Mouse (Mus musculus) midbrain, embryonic 14.5 days (tissue): Measurements from ENCODE around the gene Abcc4. TPM values are rescaled to one million over a fixed set of nuclear protein-coding genes. Genes with fewer than 3 reads are reported as not detected.

Experiments used
- ATAC-seq: fragments of 200-750 bp; cut with Nextera tagmentation; 2 replicates; pipeline ENCODE4 v1.8.0; 2017; ENCODE audit warnings: moderate number of reproducible peaks, moderate library complexity; ENCODE audit not compliant: low FRiP score, low TSS enrichment
- DNase-seq: peaks from one replicate; pipeline ENCODE4 v3.0.0-alpha.2; 2015
- H3K27ac ChIP-seq: fragments of 300-500 bp; sonication (generic); replicated peaks from 2 replicates; pipeline ENCODE4 v1.5.1; 2014; ENCODE audit warnings: mild to moderate bottlenecking, low read depth, low read length, moderate library complexity
- H3K27me3 ChIP-seq: fragments of 300-500 bp; sonication (generic); 2 replicates; pipeline ENCODE4 v1.6.1; 2014; ENCODE audit warnings: low read length, control low read depth, mixed read lengths; ENCODE audit not compliant: control insufficient read depth, insufficient read depth
- H3K36me3 ChIP-seq: fragments of 300-500 bp; sonication (generic); 2 replicates; pipeline ENCODE4 v1.6.1; 2014; ENCODE audit warnings: low read length, control low read depth; ENCODE audit not compliant: control insufficient read depth, insufficient read depth
- H3K4me1 ChIP-seq: fragments of 300-500 bp; sonication (generic); 2 replicates; pipeline ENCODE4 v1.6.1; 2014; ENCODE audit warnings: mild to moderate bottlenecking, antibody characterized with exemption, low read length, control low read depth; ENCODE audit not compliant: control insufficient read depth, insufficient read depth
- H3K4me2 ChIP-seq: fragments of 300-500 bp; sonication (generic); 2 replicates; pipeline ENCODE4 v1.6.1; 2014; ENCODE audit warnings: mild to moderate bottlenecking, low read length, moderate library complexity
- H3K4me3 ChIP-seq: fragments of 300-500 bp; sonication (generic); replicated peaks from 2 replicates; pipeline ENCODE4 v1.5.1; 2014; ENCODE audit warnings: low read depth, low read length
- H3K9ac ChIP-seq: fragments of 300-500 bp; sonication (generic); replicated peaks from 2 replicates; pipeline ENCODE4 v1.6.1; 2014; ENCODE audit warnings: mild to moderate bottlenecking, low read length, moderate library complexity
- H3K9me3 ChIP-seq: fragments of 300-500 bp; sonication (generic); 2 replicates; pipeline ENCODE4 v1.6.1; 2016; ENCODE audit warnings: low read length, control low read depth, mixed read lengths; ENCODE audit not compliant: control insufficient read depth
- WGBS: fragments of 180-500 bp; shearing (Covaris S2); extraction: QIAGEN DNeasy Blood & Tissue Kit; methylation state at CpG from one replicate; pipeline ENCODE4 v1.1.7; 2014; 5-methylcytosine and 5-hydroxymethylcytosine counted together
- polyA plus RNA-seq: library from polyadenylated mRNA; unstranded; fragments of >200 nt; fragmentation: Nextera tagmentation; extraction: Ambion mirVana; gene quantifications from 2 replicates; pipeline ENCODE4 v1.2.1, GENCODE M21; 2014

Gene Abcc4
- polyA plus RNA-seq, 1 experiment from 2014 or later, result 2.1 TPM

GRCm38 (mm10) chr14:118662124-118662523 is 43.9 kb downstream of the Abcc4 start:
- Histone ChIP-seq H3K9ac (no peak overlapping the region), H3K27me3 (no peaks in the 10 kb centered on the region), H3K36me3 (no peaks in the 10 kb centered on the region), H3K4me2 (no peak overlapping the region), H3K4me3 (no peak overlapping the region), H3K4me1 (no peaks in the 10 kb centered on the region), H3K27ac (no peak overlapping the region), H3K9me3 (no peaks in the 10 kb centered on the region)
- DNase-seq (no peak), ATAC-seq (no peak)
- WGBS, result 90% methylated on average over 10 of the region's 10 CpGs

DNA sequence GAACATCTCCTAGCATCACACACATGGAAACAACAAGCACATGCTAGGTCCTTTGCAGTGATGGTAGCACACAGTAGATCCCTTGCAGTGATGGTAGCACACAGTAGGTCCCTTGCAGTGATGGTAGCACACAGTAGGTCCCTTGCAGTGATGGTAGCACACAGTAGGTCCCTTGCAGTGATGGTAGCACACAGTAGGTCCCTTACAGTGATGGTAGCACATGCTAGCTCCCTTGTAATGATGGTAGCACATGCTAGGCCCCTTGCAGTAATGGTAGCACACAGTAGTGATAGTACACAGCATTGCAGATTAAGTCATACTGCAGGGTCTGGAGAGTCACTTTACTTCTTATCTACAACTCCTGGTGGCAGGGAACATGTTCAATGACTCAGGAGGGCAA is 46.8 kb downstream of the Abcc4 start:
- DNase-seq, result no peak
- no peak overlapping the region for H3K9ac ChIP-seq
- no peak overlapping the region for H3K4me2 ChIP-seq
- H3K4me1 ChIP-seq, result no peaks in the 10 kb centered on the region
- no peak overlapping the region for H3K27ac ChIP-seq
- H3K9me3 ChIP-seq, result no peaks in the 10 kb centered on the region
- no peak for ATAC-seq
- H3K4me3 ChIP-seq, result no peak overlapping the region
- H3K27me3 ChIP-seq, result no peaks in the 10 kb centered on the region
- H3K36me3 ChIP-seq, result no peaks in the 10 kb centered on the region

DNA sequence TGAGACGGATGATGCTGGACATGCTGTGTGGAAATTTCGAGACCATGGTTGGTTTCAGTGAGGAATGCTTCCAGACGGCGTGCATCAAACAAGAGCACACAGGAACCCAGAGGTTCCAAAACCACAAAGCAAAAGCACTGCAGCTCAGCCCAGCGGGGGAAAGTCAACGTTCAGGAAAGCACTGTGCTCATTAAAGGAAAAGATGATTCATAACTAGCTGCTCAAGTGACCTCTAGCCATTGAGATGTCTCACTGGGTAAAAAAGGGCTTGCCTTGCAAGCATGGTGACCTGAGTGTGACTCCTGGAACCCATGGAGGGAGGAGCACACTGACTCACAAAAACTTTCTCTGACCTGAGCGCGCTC is 47.7 kb downstream of the Abcc4 start:
- Histone ChIP-seq H3K4me1 (no peaks in the 10 kb centered on the region), H3K4me3 (no peak overlapping the region), H3K27me3 (no peaks in the 10 kb centered on the region), H3K27ac (no peak overlapping the region), H3K4me2 (no peak overlapping the region; the same call in 1 of the 2 replicates), H3K9me3 (no peaks in the 10 kb centered on the region), H3K9ac (no peak overlapping the region), H3K36me3 (no peaks in the 10 kb centered on the region)
- no peak for ATAC-seq
- DNase-seq, result peak; percentile 14
- WGBS, result 46% methylated on average over 8 of the region's 8 CpGs

DNA sequence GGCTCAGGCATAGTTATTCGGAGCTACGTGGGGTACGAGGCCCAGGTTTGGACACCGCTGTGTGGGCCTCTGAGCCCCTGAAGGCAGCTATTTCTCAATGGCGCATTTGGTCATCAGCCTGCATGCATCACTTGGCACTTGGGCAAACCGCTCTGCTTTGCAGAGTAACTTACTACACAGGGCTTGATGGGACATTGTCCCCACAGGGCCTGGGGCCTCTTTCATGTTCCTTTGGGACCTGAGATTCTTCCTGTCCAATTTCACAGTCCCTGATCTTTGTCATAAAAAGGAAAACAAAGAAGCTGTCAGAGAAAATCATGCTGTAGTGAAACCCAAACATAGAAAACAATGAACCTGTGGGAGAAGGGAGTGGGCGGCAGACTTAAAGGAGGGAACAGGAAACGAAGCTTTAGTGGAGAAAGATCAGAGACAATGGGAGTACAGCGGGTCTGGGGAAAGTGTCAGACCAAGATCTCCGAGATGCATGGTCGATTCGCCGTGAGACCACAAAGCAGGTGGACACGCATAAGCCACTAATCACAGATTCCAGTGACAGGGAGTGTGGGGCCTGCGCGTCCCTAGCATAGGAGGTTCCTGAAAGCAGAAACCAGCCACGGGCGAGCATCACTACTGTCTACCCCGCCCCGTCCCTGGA is 48.2 kb downstream of the Abcc4 start:
- Histone ChIP-seq H3K27me3 (no peaks in the 10 kb centered on the region), H3K4me2 (no peak overlapping the region; the same call in 1 of the 2 replicates), H3K4me1 (no peaks in the 10 kb centered on the region), H3K9me3 (no peaks in the 10 kb centered on the region), H3K9ac (no peak overlapping the region), H3K27ac (no peak overlapping the region), H3K4me3 (no peak overlapping the region), H3K36me3 (no peaks in the 10 kb centered on the region)
- WGBS, result 15% methylated on average over 20 of the region's 20 CpGs
- ATAC-seq (no peak), DNase-seq (peak; percentile 10)

DNA sequence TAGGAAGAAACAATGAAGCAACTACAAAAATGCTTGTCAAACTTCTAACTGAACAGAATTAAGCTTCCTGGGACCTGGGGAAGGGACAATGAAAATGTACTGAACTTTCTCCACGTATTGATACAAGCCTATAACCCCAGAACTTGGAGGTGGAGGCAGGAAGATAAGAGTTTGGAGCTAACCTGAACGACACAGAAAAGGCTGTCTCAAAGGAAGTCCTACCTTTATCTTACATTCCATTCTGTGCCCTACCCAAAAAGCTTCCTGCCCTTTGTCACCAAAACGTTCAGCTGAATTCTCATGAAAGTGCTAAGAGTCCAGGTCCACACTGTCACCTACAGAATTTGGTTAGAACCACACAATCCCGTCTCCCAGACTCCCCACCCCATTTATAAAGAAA is 48.8 kb downstream of the Abcc4 start:
- DNase-seq (no peak), ATAC-seq (no peak)
- Histone ChIP-seq H3K9ac (no peak overlapping the region), H3K27ac (no peak overlapping the region), H3K4me1 (no peaks in the 10 kb centered on the region), H3K9me3 (no peaks in the 10 kb centered on the region), H3K36me3 (no peaks in the 10 kb centered on the region), H3K4me2 (no peak overlapping the region), H3K27me3 (no peaks in the 10 kb centered on the region), H3K4me3 (no peak overlapping the region)
- WGBS, result 37% methylated on average over 4 of the region's 4 CpGs

- no peaks in the 10 kb centered on the region for H3K9me3 ChIP-seq
- no peaks in the 10 kb centered on the region for H3K27me3 ChIP-seq
- no peak overlapping the region for H3K4me2 ChIP-seq
- ATAC-seq (no peak), DNase-seq (no peak)
- H3K27ac ChIP-seq, result no peak overlapping the region
- no peaks in the 10 kb centered on the region for H3K4me1 ChIP-seq
- 82% methylated on average over 7 of the region's 7 CpGs for WGBS
- no peak overlapping the region for H3K4me3 ChIP-seq
- no peak overlapping the region for H3K9ac ChIP-seq
- H3K36me3 ChIP-seq, result no peaks in the 10 kb centered on the region
Measured at GRCm38 (mm10) chr14:118656036-118656435, 50.0 kb downstream of the Abcc4 start.

- WGBS, result 69% methylated on average over 2 of the region's 2 CpGs
- DNase-seq, result no peak
- H3K27me3 ChIP-seq, result no peaks in the 10 kb centered on the region
Measured at GRCm38 (mm10) chr14:118654903-118655302, 51.1 kb downstream of the Abcc4 start.

DNA sequence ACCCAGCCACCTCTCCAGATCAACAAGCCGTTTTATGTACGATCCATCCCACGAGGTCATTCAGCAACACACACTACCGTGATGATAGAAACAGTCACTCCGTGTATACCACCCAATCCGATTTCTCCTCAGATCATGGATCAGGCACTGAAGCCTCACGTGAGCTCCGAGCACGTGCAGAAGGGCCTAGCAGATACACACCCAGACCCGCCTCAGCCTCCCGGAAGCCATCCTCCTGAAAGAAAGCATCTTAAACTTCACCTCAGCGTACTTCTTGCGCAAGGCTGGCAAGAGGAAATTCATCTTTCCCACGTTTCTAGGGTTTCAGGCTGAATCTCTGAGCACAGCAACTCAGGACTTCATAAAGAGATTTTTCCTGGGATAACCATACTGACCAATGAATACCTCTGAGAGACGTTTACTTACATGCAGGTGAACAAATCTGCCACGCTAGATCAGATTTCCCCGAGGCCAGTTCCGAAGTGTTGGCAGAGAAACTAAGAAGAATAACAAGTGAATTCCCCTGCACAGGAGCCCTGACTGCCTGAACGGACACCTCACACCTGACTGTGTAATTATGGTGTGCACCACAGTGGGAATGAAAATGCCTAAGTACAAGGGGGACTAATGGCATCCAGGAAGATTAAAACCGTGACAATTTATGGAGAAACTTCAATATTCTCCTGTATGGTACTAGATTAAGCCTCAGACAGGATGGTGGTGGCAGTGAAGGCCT is 54.1 kb downstream of the Abcc4 start:
- Histone ChIP-seq H3K27ac (no peak overlapping the region), H3K4me1 (no peaks in the 10 kb centered on the region)
- 92% methylated on average over 20 of the region's 20 CpGs for WGBS

More at GRCm38 (mm10) chr14:118654903-118655302, 51.1 kb downstream of the Abcc4 start:
- Histone ChIP-seq H3K9me3 (no peaks in the 10 kb centered on the region), H3K9ac (no peak overlapping the region), H3K27ac (no peak overlapping the region), H3K36me3 (no peaks in the 10 kb centered on the region), H3K4me1 (no peaks in the 10 kb centered on the region), H3K4me3 (no peak overlapping the region), H3K4me2 (no peak overlapping the region)
- ATAC-seq, result no peak

DNA sequence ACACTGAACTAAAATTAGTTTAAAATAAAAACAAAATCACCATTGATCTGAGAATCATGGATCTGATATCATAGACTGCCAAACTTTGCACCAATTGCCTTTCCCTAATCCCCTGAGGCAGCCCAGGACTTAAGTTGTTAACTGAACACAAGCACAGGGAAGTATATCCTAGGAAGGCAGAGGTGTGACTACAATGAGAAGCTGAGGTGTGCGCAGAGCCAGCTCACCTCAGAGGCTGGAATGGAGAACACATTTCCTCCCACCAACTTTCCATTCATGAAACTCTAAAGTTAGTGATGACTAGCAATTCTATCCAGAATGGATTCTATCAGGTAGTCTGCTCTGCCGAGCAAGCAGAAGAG is 56.1 kb downstream of the Abcc4 start:
- Histone ChIP-seq H3K27ac (no peak overlapping the region), H3K4me3 (no peak overlapping the region), H3K36me3 (no peaks in the 10 kb centered on the region), H3K9ac (no peak overlapping the region), H3K4me1 (no peaks in the 10 kb centered on the region), H3K27me3 (no peaks in the 10 kb centered on the region), H3K9me3 (no peaks in the 10 kb centered on the region), H3K4me2 (no peak overlapping the region)
- ATAC-seq, result no peak
- no peak for DNase-seq
- WGBS, result 99% methylated on average over 2 of the region's 2 CpGs

More for the DNA sequence above, 54.1 kb downstream of the Abcc4 start:
- H3K4me3 ChIP-seq, result no peak overlapping the region
- H3K36me3 ChIP-seq, result no peaks in the 10 kb centered on the region
- H3K27me3 ChIP-seq, result no peaks in the 10 kb centered on the region
- DNase-seq, result no peak
- H3K9me3 ChIP-seq, result no peaks in the 10 kb centered on the region
- H3K4me2 ChIP-seq, result no peak overlapping the region
- ATAC-seq, result no peak
- no peak overlapping the region for H3K9ac ChIP-seq
